Mouse (Mus musculus) heart, embryonic 11.5 days (tissue): ENCODE measurements at regions not wholly inside any gene's neighbourhood (a gene's known extent, or its start where the extent isn't known, plus 50 kb on each side); places are given as distances from the start of the nearest gene placed in this dataset.

Experiments used
- ATAC-seq: fragments of 200-750 bp; cut with Nextera tagmentation; replicated peaks from 2 replicates; pipeline ENCODE4 v1.8.0; 2017; ENCODE audit warnings: moderate library complexity; ENCODE audit not compliant: insufficient number of reproducible peaks, low FRiP score, low TSS enrichment
- H3K27ac ChIP-seq: fragments of 300-500 bp; sonication (generic); 2 replicates; pipeline ENCODE4 v1.5.1; 2014; ENCODE audit warnings: mild to moderate bottlenecking, low read depth, low read length
- H3K27me3 ChIP-seq: fragments of 300-500 bp; sonication (generic); 2 replicates; pipeline ENCODE4 v1.6.1; 2014; ENCODE audit warnings: mild to moderate bottlenecking, low read length, mixed read lengths; ENCODE audit not compliant: control insufficient read depth, insufficient read depth
- H3K36me3 ChIP-seq: fragments of 300-500 bp; sonication (generic); 2 replicates; pipeline ENCODE4 v1.6.1; 2014; ENCODE audit warnings: mild to moderate bottlenecking, low read length, moderate library complexity, mixed read lengths; ENCODE audit not compliant: control insufficient read depth, insufficient read depth
- H3K4me1 ChIP-seq: fragments of 300-500 bp; sonication (generic); 2 replicates; pipeline ENCODE4 v1.6.1; 2014; ENCODE audit warnings: low read length; ENCODE audit not compliant: control insufficient read depth, insufficient read depth
- H3K4me2 ChIP-seq: fragments of 300-500 bp; sonication (generic); 2 replicates; pipeline ENCODE4 v1.6.1; 2014; ENCODE audit warnings: mild to moderate bottlenecking, moderate library complexity
- H3K4me3 ChIP-seq: fragments of 300-500 bp; sonication (generic); 2 replicates; pipeline ENCODE4 v1.5.1; 2014; ENCODE audit warnings: low read depth, low read length
- H3K9ac ChIP-seq: fragments of 300-500 bp; sonication (generic); 2 replicates; pipeline ENCODE4 v1.6.1; 2014; ENCODE audit warnings: mild to moderate bottlenecking, low read depth, low read length, moderate library complexity
- H3K9me3 ChIP-seq: fragments of 300-500 bp; sonication (generic); replicated peaks from 2 replicates; pipeline ENCODE4 v1.6.1; 2016; ENCODE audit warnings: low read length; ENCODE audit not compliant: control insufficient read depth
- WGBS: fragments of 180-500 bp; shearing (Covaris S2); extraction: QIAGEN DNeasy Blood & Tissue Kit; methylation state at CpG from one replicate; pipeline ENCODE4 v1.1.7; 2014; ENCODE audit not compliant: insufficient replicate concordance; 5-methylcytosine and 5-hydroxymethylcytosine counted together

GRCm38 (mm10) chr9:41766533-41766920 lies 357.6 kb downstream of the Sorl1 start:
- no peaks in the 10 kb centered on the region for H3K27me3 ChIP-seq

GRCm38 (mm10) chr9:41765816-41766532 lies 358.1 kb downstream of the Sorl1 start:
- 76% methylated on average over 6 of the region's 6 CpGs for WGBS
- ATAC-seq = peak; percentile 22; the same call in 1 of the 2 replicates
- Histone ChIP-seq H3K4me3 (no peak overlapping the region), H3K9ac (no peak overlapping the region), H3K27ac (no peak overlapping the region), H3K36me3 (no peaks in the 10 kb centered on the region), H3K4me1 (peaks cover 10% of the 10 kb centered on the region; the same call in 1 of the 2 replicates), H3K27me3 (no peaks in the 10 kb centered on the region), H3K9me3 (no peaks in the 10 kb centered on the region), H3K4me2 (no peak overlapping the region)

More at GRCm38 (mm10) chr9:41766533-41766920, 357.6 kb downstream of the Sorl1 start:
- no peak overlapping the region for H3K4me3 ChIP-seq
- WGBS = 7% methylated on average over 4 of the region's 4 CpGs
- no peaks in the 10 kb centered on the region for H3K36me3 ChIP-seq
- peaks cover 10% of the 10 kb centered on the region; the same call in 1 of the 2 replicates for H3K4me1 ChIP-seq
- H3K9ac ChIP-seq = no peak overlapping the region
- no peaks in the 10 kb centered on the region for H3K9me3 ChIP-seq
- no peak overlapping the region for H3K27ac ChIP-seq
- no peak overlapping the region for H3K4me2 ChIP-seq
- peak; percentile 67 for ATAC-seq

- no peak for ATAC-seq
- H3K4me1 ChIP-seq = peaks cover 3% of the 10 kb centered on the region; the same call in 1 of the 2 replicates
- no peak overlapping the region for H3K4me2 ChIP-seq
- WGBS = 64% methylated on average over 3 of the region's 3 CpGs
- H3K9me3 ChIP-seq = no peaks in the 10 kb centered on the region
- no peak overlapping the region for H3K4me3 ChIP-seq
- no peaks in the 10 kb centered on the region for H3K27me3 ChIP-seq
- H3K9ac ChIP-seq = no peak overlapping the region
- no peak overlapping the region for H3K27ac ChIP-seq
- H3K36me3 ChIP-seq = no peaks in the 10 kb centered on the region
Measured at GRCm38 (mm10) chr9:41761050-41761576, 363.0 kb downstream of the Sorl1 start.

- Histone ChIP-seq H3K9me3 (no peaks in the 10 kb centered on the region), H3K4me2 (no peak overlapping the region), H3K9ac (no peak overlapping the region), H3K4me3 (no peak overlapping the region), H3K27ac (no peak overlapping the region), H3K36me3 (no peaks in the 10 kb centered on the region), H3K4me1 (no peaks in the 10 kb centered on the region), H3K27me3 (no peaks in the 10 kb centered on the region)
- no peak for ATAC-seq
- WGBS = 77% methylated on average over 6 of the region's 6 CpGs
Measured at GRCm38 (mm10) chr9:41754434-41755002, 369.6 kb downstream of the Sorl1 start.

- H3K9ac ChIP-seq = no peak overlapping the region
- no peaks in the 10 kb centered on the region for H3K36me3 ChIP-seq
- H3K27me3 ChIP-seq = no peaks in the 10 kb centered on the region
- no peak for ATAC-seq
- H3K4me3 ChIP-seq = no peak overlapping the region
- H3K27ac ChIP-seq = no peak overlapping the region
- H3K9me3 ChIP-seq = no peaks in the 10 kb centered on the region
- no peak overlapping the region for H3K4me2 ChIP-seq
- WGBS = 75% methylated on average over 5 of the region's 5 CpGs
- no peaks in the 10 kb centered on the region for H3K4me1 ChIP-seq
Measured at GRCm38 (mm10) chr9:41745979-41746647, 378.0 kb downstream of the Sorl1 start.

- H3K4me3 ChIP-seq = no peak overlapping the region
- ATAC-seq = no peak
- no peaks in the 10 kb centered on the region for H3K36me3 ChIP-seq
- H3K4me1 ChIP-seq = no peaks in the 10 kb centered on the region
- 66% methylated on average over 5 of the region's 5 CpGs for WGBS
- no peaks in the 10 kb centered on the region for H3K27me3 ChIP-seq
- no peaks in the 10 kb centered on the region for H3K9me3 ChIP-seq
- H3K27ac ChIP-seq = no peak overlapping the region
- no peak overlapping the region for H3K9ac ChIP-seq
- no peak overlapping the region for H3K4me2 ChIP-seq
Measured at GRCm38 (mm10) chr9:41741500-41741899, 382.6 kb downstream of the Sorl1 start.

DNA sequence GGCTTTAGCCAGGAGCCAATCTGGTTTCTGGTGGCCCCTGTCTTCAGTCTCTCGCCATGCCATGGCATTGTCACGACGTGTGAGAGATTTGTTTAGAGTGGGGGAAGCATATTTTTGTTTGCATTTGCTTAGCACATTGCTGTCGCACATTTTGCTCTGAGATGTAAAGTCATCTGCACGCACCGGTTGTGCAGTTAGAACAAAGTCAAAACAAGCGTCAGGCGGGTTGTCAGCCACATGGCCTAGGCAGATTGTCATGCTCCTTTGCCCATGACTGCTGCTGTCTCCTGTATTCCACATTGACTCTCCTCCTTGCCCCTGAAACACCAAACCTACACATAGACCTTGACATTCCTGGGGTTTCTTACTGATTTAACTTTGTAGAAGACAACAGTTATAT lies 383.6 kb downstream of the Sorl1 start:
- WGBS = 83% methylated on average over 8 of the region's 8 CpGs
- no peaks in the 10 kb centered on the region for H3K9me3 ChIP-seq
- no peak overlapping the region for H3K27ac ChIP-seq
- H3K9ac ChIP-seq = no peak overlapping the region
- no peaks in the 10 kb centered on the region for H3K27me3 ChIP-seq
- no peak overlapping the region for H3K4me2 ChIP-seq
- no peak overlapping the region for H3K4me3 ChIP-seq
- no peaks in the 10 kb centered on the region for H3K36me3 ChIP-seq
- ATAC-seq = no peak
- H3K4me1 ChIP-seq = no peaks in the 10 kb centered on the region

- H3K4me2 ChIP-seq = no peak overlapping the region
- WGBS = 77% methylated on average over 6 of the region's 6 CpGs
- H3K27me3 ChIP-seq = no peaks in the 10 kb centered on the region
- no peaks in the 10 kb centered on the region for H3K36me3 ChIP-seq
- no peak overlapping the region for H3K4me3 ChIP-seq
- H3K9me3 ChIP-seq = no peaks in the 10 kb centered on the region
- H3K9ac ChIP-seq = no peak overlapping the region
- H3K27ac ChIP-seq = no peak overlapping the region
- no peak for ATAC-seq
- 0 out of 2 replicates have a peak, but pooled peaks cover 3% of the 10 kb centered on the region for H3K4me1 ChIP-seq
Measured at GRCm38 (mm10) chr9:41737671-41738070, 386.4 kb downstream of the Sorl1 start.
